Mouse (Mus musculus): ENCODE results near the gene Kcnab1. TPM values are rescaled to one million over a fixed set of nuclear protein-coding genes. Genes with fewer than 3 reads are reported as not detected.
A peak's percentile ranks its signal among the peaks of the same experiment; 100 is the strongest.

The Kcnab1 gene
- polyA plus RNA-seq (2014; fragmentation: Nextera tagmentation; extraction: Ambion mirVana) = 11.4 and 12.8 TPM in 2 replicates

DNA sequence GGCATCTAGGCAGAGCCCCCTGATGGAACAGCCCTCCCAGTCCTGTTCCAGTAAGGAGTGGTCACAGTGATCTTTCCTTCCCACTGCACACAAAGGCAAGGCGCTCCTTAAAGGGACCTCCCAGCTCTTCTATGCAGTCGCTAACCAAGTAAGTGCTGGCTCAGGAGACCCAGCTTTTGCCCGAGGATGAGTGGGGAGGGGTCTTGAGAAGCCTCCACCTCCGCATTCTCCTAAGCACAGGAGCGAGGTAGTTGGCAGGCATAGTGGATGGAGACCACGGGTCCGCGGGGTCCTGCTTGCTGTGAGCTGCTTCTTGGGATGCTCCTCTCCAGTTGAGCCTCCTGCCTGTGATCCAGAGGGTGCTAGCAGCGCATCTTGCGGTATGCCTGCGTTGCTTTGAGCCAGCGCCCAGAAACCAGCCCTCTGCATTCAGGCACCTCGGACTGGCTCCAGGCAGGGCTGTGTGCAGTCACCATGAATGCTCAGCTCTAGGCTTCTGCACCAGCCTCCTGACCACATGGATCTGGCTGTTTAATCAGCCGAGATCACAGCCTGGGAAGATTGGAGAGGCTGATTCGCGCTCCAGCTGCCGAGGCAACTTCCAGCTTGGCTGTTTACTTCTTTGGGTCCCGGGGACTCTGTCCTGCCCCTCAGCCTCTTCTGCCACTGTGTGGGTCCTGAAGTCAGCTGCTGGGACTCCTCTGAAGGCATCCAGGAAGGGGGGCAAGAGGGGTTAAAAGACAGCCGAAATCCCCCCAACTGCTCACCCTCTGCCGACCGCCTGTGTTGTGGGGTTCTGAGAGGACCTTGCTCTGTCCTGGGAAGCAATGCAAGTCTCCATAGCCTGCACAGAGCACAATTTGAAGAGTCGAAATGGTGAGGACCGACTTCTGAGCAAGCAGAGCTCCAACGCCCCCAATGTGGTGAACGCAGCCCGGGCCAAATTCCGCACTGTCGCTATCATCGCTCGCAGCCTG is at the start of gene Kcnab1:
Gene Kcnab1 (plus strand): TSS at position 440 of the 977 bp plus-strand sequence.
- no peaks in the 10 kb centered on the region for H3K36me3 ChIP-seq (replicated peaks; ENCODE audit: control insufficient read depth, insufficient read depth)
- DNase-seq (ENCODE audit: low spot score) (peak; percentile 44), ATAC-seq (ENCODE audit: low FRiP score) (peak; percentile 82)
- no peaks in the 10 kb centered on the region; the same call in 1 of the 2 replicates for H3K4me1 ChIP-seq (replicated peaks; ENCODE audit: control insufficient read depth, insufficient read depth, low read length)
- no peak within 1 kb of the TSS for H3K27ac ChIP-seq
- no peaks in the 10 kb centered on the region for H3K9me3 ChIP-seq (ENCODE audit: control insufficient read depth, low read length)
- 0 out of 2 replicates have a peak, but pooled peaks cover 9% of the 10 kb centered on the region for H3K27me3 ChIP-seq (ENCODE audit: control insufficient read depth, insufficient read depth, low read length)
- H3K9ac ChIP-seq = peak within 1 kb of the TSS; percentile 60
- peak within 1 kb of the TSS; percentile 89 for H3K4me2 ChIP-seq (replicated peaks)
- WGBS = under 1% methylated on average over 30 of the region's 30 CpGs
- peak within 1 kb of the TSS; percentile 40 for H3K4me3 ChIP-seq (replicated peaks; ENCODE audit: low read length)

DNA sequence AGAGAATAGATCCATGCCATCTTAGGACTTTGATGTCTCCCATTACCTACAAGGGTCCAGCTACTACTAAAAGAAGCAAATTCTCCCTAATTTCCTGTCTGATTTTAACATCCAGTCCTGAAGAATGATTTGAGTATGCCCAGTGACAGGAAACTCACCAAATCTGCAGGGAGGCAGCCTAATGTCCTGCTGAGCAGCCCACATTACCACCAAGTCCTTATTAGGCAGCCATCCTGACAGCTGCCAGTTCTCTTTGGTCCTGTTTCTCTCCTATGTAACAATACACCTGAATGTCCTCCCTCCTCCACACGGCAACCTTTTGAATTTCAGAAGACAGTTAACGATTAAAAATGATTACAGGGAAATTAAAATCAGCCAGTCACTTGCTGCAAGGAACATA is 20.9 kb upstream of the Kcnab1 start:
- Histone ChIP-seq H3K4me1 (replicated peaks; ENCODE audit: control insufficient read depth, insufficient read depth, low read length) (no peaks in the 10 kb centered on the region), H3K4me3 (replicated peaks; ENCODE audit: low read length) (no peak overlapping the region), H3K36me3 (replicated peaks; ENCODE audit: control insufficient read depth, insufficient read depth) (no peaks in the 10 kb centered on the region), H3K27ac (no peak overlapping the region), H3K9me3 (ENCODE audit: control insufficient read depth, low read length) (0 out of 2 replicates have a peak, but pooled peaks cover 4% of the 10 kb centered on the region), H3K9ac (no peak overlapping the region), H3K27me3 (ENCODE audit: control insufficient read depth, insufficient read depth, low read length) (no peaks in the 10 kb centered on the region), H3K4me2 (replicated peaks) (no peak overlapping the region)
- ATAC-seq (ENCODE audit: low FRiP score) (no peak), DNase-seq (ENCODE audit: low spot score) (no peak)
- WGBS = 80% methylated on average over 2 of the region's 2 CpGs

DNA sequence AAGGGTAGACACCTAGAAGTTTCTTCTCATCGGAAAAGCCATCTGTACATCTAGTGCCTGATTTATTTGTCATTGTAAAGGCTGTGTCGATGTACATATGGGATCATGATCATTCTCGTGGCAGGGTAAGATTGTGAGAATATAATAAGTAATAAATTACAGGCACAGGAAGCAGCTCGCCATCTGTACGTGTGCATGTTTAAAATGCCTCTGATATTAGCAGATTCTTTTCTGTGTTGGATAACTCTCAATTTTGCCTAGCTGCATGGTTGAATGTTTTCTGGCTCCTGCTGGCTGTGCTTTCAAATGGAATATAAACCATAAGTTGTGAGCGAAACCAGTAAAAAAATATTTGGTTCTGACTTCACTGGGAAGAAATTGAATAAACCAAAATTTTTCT is 5.1 kb upstream of the Kcnab1 start:
- Histone ChIP-seq H3K27me3 (ENCODE audit: control insufficient read depth, insufficient read depth, low read length) (no peaks in the 10 kb centered on the region), H3K27ac (no peak overlapping the region), H3K36me3 (replicated peaks; ENCODE audit: control insufficient read depth, insufficient read depth) (no peaks in the 10 kb centered on the region), H3K4me2 (replicated peaks) (no peak overlapping the region), H3K9me3 (ENCODE audit: control insufficient read depth, low read length) (no peaks in the 10 kb centered on the region), H3K9ac (no peak overlapping the region), H3K4me3 (replicated peaks; ENCODE audit: low read length) (no peak overlapping the region), H3K4me1 (replicated peaks; ENCODE audit: control insufficient read depth, insufficient read depth, low read length) (no peaks in the 10 kb centered on the region)
- DNase-seq (ENCODE audit: low spot score) (no peak), ATAC-seq (ENCODE audit: low FRiP score) (no peak)
- WGBS = 70% methylated on average over 6 of the region's 6 CpGs

DNA sequence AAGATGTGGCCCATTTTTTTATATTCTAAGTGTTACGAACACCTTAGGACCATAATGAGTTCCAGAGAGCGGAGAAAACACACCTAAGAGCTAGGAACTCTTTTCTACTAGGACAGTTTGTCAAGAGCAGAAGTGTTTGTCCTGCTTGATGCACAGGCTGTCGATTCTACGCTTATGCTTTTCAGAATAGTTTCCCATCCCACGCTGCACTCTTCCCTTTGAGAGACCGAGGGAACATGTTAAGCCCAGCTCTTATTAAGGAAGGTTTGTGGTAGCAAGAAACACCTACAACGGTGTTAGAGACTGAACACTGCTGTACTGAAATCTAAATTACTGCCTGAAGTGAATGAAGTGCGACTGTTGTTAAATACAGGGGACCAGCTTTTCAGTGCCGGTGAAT is 1.0 kb downstream of the Kcnab1 start:
- WGBS = 74% methylated on average over 9 of the region's 9 CpGs
- no peak for ATAC-seq (ENCODE audit: low FRiP score)
- peak overlapping the region; percentile 40 for H3K4me3 ChIP-seq (replicated peaks; ENCODE audit: low read length)
- H3K27me3 ChIP-seq (ENCODE audit: control insufficient read depth, insufficient read depth, low read length) = 0 out of 2 replicates have a peak, but pooled peaks cover 9% of the 10 kb centered on the region
- no peaks in the 10 kb centered on the region for H3K9me3 ChIP-seq (ENCODE audit: control insufficient read depth, low read length)
- H3K4me1 ChIP-seq (replicated peaks; ENCODE audit: control insufficient read depth, insufficient read depth, low read length) = no peaks in the 10 kb centered on the region; the same call in 1 of the 2 replicates
- peak overlapping the region; percentile 89 for H3K4me2 ChIP-seq (replicated peaks)
- H3K27ac ChIP-seq = no peak overlapping the region
- no peak for DNase-seq (ENCODE audit: low spot score)
- peak overlapping the region; percentile 60; the same call in 1 of the 2 replicates for H3K9ac ChIP-seq
- no peaks in the 10 kb centered on the region for H3K36me3 ChIP-seq (replicated peaks; ENCODE audit: control insufficient read depth, insufficient read depth)

DNA sequence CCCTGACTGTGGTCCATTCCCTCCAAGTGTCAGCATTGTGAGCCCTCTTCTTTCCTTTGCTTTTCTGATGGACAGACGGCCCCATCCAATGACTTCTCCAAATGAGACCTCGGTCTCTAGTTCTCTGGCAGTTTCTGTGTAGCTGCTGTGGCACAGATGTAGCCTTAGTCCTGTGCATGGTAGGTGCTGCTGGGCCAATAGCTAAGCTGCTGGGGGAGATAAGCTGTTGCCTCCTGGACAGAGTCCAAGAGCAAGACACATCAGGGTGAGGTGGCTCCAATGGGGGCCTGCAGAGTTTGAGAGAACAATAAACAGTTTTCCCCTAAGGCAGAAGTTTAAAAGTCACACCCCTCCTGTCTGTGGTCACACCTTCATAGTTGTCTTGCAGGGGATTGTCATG is 2.0 kb downstream of the Kcnab1 start:
- 85% methylated on average over 2 of the region's 2 CpGs for WGBS
- H3K36me3 ChIP-seq (replicated peaks; ENCODE audit: control insufficient read depth, insufficient read depth) = no peaks in the 10 kb centered on the region
- no peak overlapping the region for H3K4me3 ChIP-seq (replicated peaks; ENCODE audit: low read length)
- H3K4me2 ChIP-seq (replicated peaks) = peak overlapping the region; percentile 89; the same call in 1 of the 2 replicates
- DNase-seq (ENCODE audit: low spot score) = no peak
- H3K27ac ChIP-seq = no peak overlapping the region
- no peaks in the 10 kb centered on the region; the same call in 1 of the 2 replicates for H3K4me1 ChIP-seq (replicated peaks; ENCODE audit: control insufficient read depth, insufficient read depth, low read length)
- no peak for ATAC-seq (ENCODE audit: low FRiP score)
- no peak overlapping the region for H3K9ac ChIP-seq
- 0 out of 2 replicates have a peak, but pooled peaks cover 9% of the 10 kb centered on the region for H3K27me3 ChIP-seq (ENCODE audit: control insufficient read depth, insufficient read depth, low read length)
- H3K9me3 ChIP-seq (ENCODE audit: control insufficient read depth, low read length) = no peaks in the 10 kb centered on the region

DNA sequence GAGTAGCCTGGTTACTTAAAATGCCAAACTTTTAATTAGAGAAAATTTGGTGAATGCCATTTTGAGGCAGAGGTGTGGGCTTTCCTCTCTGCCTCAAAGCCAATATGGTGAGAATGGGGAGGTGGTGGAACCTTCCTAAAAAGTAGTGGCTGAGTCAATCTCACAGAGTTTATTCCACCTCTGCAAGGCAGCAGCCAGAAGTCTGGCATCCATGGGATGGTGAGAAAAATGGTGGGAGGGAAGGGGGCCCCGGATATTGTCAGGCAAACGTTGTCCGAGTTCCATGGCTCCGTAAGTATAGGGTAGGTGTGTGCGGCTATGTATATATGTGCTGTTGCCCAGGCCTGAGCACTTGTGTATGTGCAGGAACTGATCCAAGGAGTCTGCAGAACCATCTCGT is 6.0 kb downstream of the Kcnab1 start:
- WGBS = 93% methylated on average over 6 of the region's 6 CpGs
- no peaks in the 10 kb centered on the region for H3K9me3 ChIP-seq (ENCODE audit: control insufficient read depth, low read length)
- 0 out of 2 replicates have a peak, but pooled peaks cover 6% of the 10 kb centered on the region for H3K27me3 ChIP-seq (ENCODE audit: control insufficient read depth, insufficient read depth, low read length)
- DNase-seq (ENCODE audit: low spot score) = no peak
- no peak overlapping the region for H3K9ac ChIP-seq
- H3K4me2 ChIP-seq (replicated peaks) = no peak overlapping the region
- no peak overlapping the region for H3K4me3 ChIP-seq (replicated peaks; ENCODE audit: low read length)
- no peaks in the 10 kb centered on the region for H3K36me3 ChIP-seq (replicated peaks; ENCODE audit: control insufficient read depth, insufficient read depth)
- no peak overlapping the region for H3K27ac ChIP-seq
- ATAC-seq (ENCODE audit: low FRiP score) = no peak
- no peaks in the 10 kb centered on the region for H3K4me1 ChIP-seq (replicated peaks; ENCODE audit: control insufficient read depth, insufficient read depth, low read length)

DNA sequence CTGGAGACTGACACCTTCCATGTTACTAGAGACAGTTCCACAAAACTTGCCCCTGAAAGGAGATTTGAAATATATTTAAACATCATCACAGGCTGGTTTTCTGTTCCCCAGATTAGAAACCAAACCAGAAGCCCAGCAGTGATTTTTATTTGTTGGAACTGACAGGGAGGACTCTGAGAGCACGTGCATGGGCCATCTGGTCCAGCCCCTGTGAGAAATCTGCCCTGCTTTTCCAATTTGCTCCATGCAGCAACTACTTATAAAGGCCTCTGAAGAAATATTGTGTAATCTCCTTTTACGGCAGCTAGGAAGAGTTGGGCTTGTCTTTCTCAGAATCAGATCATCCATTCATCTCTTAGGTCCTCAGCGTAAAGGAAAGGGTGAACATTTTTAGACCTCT is 7.8 kb downstream of the Kcnab1 start:
- 81% methylated on average over 3 of the region's 3 CpGs for WGBS
- no peaks in the 10 kb centered on the region for H3K27me3 ChIP-seq (ENCODE audit: control insufficient read depth, insufficient read depth, low read length)
- H3K4me1 ChIP-seq (replicated peaks; ENCODE audit: control insufficient read depth, insufficient read depth, low read length) = no peaks in the 10 kb centered on the region
- ATAC-seq (ENCODE audit: low FRiP score) (no peak), DNase-seq (ENCODE audit: low spot score) (no peak)
- no peak overlapping the region for H3K9ac ChIP-seq
- H3K9me3 ChIP-seq (ENCODE audit: control insufficient read depth, low read length) = no peaks in the 10 kb centered on the region
- H3K4me3 ChIP-seq (replicated peaks; ENCODE audit: low read length) = no peak overlapping the region
- H3K27ac ChIP-seq = no peak overlapping the region
- H3K4me2 ChIP-seq (replicated peaks) = no peak overlapping the region
- H3K36me3 ChIP-seq (replicated peaks; ENCODE audit: control insufficient read depth, insufficient read depth) = no peaks in the 10 kb centered on the region

DNA sequence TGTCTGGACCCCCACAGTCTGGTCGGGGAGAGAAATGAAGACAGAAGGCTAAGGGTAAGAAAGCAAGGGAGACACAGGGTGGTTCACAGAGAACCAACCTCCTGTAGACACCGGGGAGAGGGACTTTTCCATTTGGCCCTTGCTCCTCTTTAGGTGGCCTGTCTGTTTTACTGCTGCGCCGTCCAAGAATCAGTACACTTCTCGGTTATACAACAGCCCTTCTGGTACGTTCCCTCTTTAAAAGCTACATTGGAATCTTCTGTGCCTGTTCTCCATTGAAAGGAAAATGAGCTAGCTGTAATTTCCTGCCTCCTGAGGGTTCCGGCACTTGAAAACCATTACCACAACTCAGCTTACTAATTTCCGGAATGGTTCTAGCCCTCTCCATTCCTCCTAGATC is 8.2 kb downstream of the Kcnab1 start:
- Histone ChIP-seq H3K27me3 (ENCODE audit: control insufficient read depth, insufficient read depth, low read length) (no peaks in the 10 kb centered on the region), H3K4me2 (replicated peaks) (no peak overlapping the region), H3K9me3 (ENCODE audit: control insufficient read depth, low read length) (no peaks in the 10 kb centered on the region), H3K4me1 (replicated peaks; ENCODE audit: control insufficient read depth, insufficient read depth, low read length) (no peaks in the 10 kb centered on the region), H3K9ac (no peak overlapping the region), H3K36me3 (replicated peaks; ENCODE audit: control insufficient read depth, insufficient read depth) (no peaks in the 10 kb centered on the region), H3K4me3 (replicated peaks; ENCODE audit: low read length) (no peak overlapping the region), H3K27ac (no peak overlapping the region)
- ATAC-seq (ENCODE audit: low FRiP score) (no peak), DNase-seq (ENCODE audit: low spot score) (no peak)
- 83% methylated on average over 8 of the region's 8 CpGs for WGBS

DNA sequence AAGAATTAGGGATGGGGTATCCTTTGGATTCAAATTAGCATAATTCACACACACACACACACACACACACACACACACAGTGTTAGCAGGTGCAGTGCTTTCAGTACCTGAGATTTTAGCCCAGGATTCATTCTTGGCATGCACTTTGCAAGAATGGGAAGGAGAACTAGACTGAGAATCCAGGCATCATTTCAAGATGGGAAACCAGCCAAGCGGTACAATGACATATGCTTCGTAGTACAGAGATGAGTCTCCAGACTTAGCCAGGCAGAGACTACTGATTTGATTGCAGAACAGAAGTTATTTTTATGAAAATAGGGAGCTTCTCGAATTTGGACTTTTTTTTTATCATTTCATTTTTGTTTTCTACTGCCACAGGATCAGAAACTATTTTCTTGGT is 15.8 kb downstream of the Kcnab1 start:
- 73% methylated on average over 3 of the region's 3 CpGs for WGBS
- DNase-seq (ENCODE audit: low spot score) (no peak), ATAC-seq (ENCODE audit: low FRiP score) (0 out of 2 replicates have a peak, but pooled peaks have one; percentile 27)

More for the DNA sequence above, 15.8 kb downstream of the Kcnab1 start:
- Histone ChIP-seq H3K4me3 (replicated peaks; ENCODE audit: low read length) (no peak overlapping the region), H3K27ac (no peak overlapping the region), H3K36me3 (replicated peaks; ENCODE audit: control insufficient read depth, insufficient read depth) (no peaks in the 10 kb centered on the region), H3K27me3 (ENCODE audit: control insufficient read depth, insufficient read depth, low read length) (no peaks in the 10 kb centered on the region), H3K4me2 (replicated peaks) (no peak overlapping the region), H3K9ac (no peak overlapping the region), H3K9me3 (ENCODE audit: control insufficient read depth, low read length) (no peaks in the 10 kb centered on the region), H3K4me1 (replicated peaks; ENCODE audit: control insufficient read depth, insufficient read depth, low read length) (no peaks in the 10 kb centered on the region)
